Mouse (Mus musculus): Measurements from ENCODE around the gene Gse1. TPM values are rescaled to one million over a fixed set of nuclear protein-coding genes. Genes with fewer than 3 reads are reported as not detected.
A peak's percentile ranks its signal among the peaks of the same experiment; 100 is the strongest.

The Gse1 gene
- total RNA-seq, 1 experiment from 2014 or later = 16.6 TPM

DNA sequence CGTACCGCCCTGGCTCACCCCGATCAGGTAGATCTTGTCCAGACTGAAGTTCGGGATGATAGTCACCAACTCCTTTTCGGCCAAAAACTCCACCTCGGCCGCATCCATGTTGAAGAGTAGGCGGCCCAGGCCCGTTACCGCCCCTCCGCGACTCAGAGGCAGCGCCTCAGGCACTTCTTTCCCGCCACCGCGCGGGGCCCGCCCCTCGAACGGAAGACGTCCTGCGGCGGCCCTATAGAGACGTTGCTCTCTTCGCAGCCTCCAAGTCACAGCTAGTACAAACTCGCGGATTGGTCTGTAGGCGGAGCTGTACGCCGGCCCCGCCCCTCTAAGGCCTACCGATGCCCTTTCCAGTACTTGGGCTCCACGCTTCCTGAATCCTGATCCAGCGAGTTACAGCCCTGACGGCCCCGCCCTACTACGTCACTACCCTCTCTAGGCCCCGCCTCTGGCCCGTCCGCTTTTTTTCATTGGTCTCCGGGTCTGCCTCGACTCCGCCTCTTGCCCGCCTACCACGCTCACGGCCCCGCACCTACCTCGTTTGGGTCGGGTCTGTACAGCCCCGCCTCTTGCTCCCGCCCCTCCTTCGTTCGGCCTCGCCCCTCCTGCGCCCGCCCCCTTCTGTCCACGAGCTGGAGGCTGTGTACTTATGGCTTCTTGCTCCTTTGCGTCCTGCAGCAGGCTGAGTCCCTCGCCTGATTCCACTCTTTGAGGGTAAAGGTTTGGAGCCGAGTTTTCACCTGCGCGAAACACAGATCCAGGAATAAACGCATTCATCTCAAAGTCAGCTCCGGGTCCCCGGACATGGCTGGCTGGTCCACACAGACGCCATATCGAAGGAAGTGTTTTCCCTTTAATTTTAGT, 360.9 kb downstream of the Gse1 start, which contains the start of gene Gins2:
Gins2 (minus strand) TSS at position 397 of the 864 bp plus-strand sequence.
- peak; percentile 97 to 98 for ATAC-seq (replicated peaks in 1 of 2; ENCODE audit: insufficient read depth in 1 of 2, low FRiP score in 2 of 2, low TSS enrichment in 1 of 2, low read depth in 1 of 2, poor library complexity in 2 of 2, severe bottlenecking in 2 of 2)

GRCm38 (mm10) chr8:120589921-120590320, 361.7 kb downstream of the Gse1 start:
- ATAC-seq (replicated peaks in 1 of 2; ENCODE audit: insufficient read depth in 1 of 2, low FRiP score in 2 of 2, low TSS enrichment in 1 of 2, low read depth in 1 of 2, poor library complexity in 2 of 2, severe bottlenecking in 2 of 2) = no peak

DNA sequence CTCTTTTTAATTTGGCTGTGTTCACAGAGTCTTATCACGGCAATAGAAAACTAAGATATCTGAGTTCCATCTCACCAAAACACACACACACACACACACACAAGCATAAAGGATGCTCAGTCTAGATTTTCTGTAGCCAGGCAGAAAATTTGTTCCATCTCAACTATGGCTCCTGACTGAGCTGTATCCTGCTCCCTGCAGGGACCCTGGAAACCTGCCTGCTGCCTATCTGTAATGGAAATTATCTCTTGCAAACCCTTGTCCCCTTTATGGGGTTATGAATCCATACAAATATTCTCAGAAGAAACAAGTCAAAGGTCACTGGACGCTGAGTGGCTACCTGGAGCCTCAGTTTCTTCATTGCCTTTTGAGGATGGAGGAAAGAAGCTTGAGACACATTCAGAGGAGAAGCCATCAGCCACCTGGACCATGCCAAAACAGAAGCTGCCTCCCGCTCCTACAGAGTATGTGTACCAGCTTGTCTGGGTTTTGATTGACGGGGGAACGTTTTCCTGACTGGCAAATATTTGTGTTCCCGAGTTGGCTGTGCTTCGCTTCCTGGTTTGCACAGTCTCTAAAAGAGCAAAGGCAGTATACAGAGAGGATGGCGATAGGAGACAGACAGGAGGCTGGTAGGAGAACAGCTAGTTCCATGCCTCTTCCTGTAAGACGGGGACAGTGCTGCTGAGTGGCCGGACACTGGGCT, 363.5 kb downstream of the Gse1 start:
- ATAC-seq (replicated peaks in 1 of 2; ENCODE audit: insufficient read depth in 1 of 2, low FRiP score in 2 of 2, low TSS enrichment in 1 of 2, low read depth in 1 of 2, poor library complexity in 2 of 2, severe bottlenecking in 2 of 2) = no peak

- ATAC-seq (replicated peaks in 1 of 2; ENCODE audit: insufficient read depth in 1 of 2, low FRiP score in 2 of 2, low TSS enrichment in 1 of 2, low read depth in 1 of 2, poor library complexity in 2 of 2, severe bottlenecking in 2 of 2) = no peak
These were observed 366.3 kb downstream of the Gse1 start for GRCm38 (mm10) chr8:120594571-120594970.

GRCm38 (mm10) chr8:120595963-120596362, 367.7 kb downstream of the Gse1 start:
- peak; percentile 72 to 78 for ATAC-seq (replicated peaks in 1 of 2; ENCODE audit: insufficient read depth in 1 of 2, low FRiP score in 2 of 2, low TSS enrichment in 1 of 2, low read depth in 1 of 2, poor library complexity in 2 of 2, severe bottlenecking in 2 of 2)

DNA sequence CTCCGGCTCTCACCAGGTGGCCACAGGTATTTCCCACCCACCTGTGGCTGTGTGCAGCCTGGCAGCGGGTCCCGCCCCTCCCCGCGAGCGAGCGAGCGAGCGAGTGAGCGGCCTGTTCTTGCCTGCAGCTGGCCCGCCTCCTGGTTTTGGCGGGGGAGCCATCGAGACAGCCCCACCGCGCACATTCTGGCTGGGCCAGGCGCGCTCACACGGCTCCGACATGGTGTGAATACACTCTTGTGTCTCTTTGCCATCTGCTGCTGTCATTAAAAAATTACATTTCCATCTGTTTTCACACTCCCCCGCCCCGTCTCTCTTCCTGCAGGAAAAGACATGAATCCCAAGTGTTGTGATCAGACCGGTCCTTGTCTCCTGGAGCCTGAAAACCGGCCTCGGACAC, 370.3 kb downstream of the Gse1 start:
- no peak for ATAC-seq (replicated peaks in 1 of 2; ENCODE audit: insufficient read depth in 1 of 2, low FRiP score in 2 of 2, low TSS enrichment in 1 of 2, low read depth in 1 of 2, poor library complexity in 2 of 2, severe bottlenecking in 2 of 2)

DNA sequence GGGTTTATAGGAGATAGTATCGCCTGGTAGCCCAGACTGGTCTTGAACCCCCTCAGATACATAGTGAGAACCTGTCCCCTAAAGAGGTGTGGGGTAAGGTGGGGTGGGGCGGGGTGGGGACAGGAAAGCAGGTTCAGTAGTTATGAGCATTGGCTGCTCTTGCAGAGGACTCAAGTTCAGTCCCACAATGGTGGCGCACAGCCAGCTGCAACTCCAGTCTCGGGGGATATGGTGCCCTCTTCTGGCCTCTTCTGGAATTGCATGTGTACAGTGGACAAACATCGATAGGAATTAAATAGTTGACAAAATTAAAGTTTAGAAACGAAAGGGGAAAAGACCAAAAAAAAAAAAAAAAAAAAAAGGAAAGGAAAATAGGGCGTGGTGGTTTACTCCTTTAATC, 371.2 kb downstream of the Gse1 start:
- peak; percentile 53 to 54; a peak in 1 of 4 replicates for ATAC-seq (replicated peaks in 1 of 2; ENCODE audit: insufficient read depth in 1 of 2, low FRiP score in 2 of 2, low TSS enrichment in 1 of 2, low read depth in 1 of 2, poor library complexity in 2 of 2, severe bottlenecking in 2 of 2)

DNA sequence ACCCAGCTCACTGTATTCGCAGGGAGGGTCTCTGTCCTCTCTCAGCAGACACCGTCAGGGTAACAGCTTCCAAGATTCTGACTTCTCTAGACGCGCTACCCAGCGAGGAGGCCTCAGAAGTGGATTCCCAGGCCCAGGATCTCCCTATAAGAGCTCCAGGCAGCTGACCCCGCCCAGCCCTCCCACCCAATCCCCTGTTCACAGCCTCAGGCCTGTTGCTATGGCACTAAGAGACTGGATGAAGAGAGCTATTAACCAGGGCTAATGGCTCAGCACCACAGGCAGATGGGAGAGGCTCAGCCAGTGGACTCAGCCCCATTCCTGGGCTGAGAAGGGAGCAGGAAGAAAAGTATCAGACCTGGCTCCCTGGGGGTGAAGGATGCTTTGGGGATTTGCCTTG, 374.4 kb downstream of the Gse1 start:
- no peak for ATAC-seq (replicated peaks in 1 of 2; ENCODE audit: insufficient read depth in 1 of 2, low FRiP score in 2 of 2, low TSS enrichment in 1 of 2, low read depth in 1 of 2, poor library complexity in 2 of 2, severe bottlenecking in 2 of 2)

GRCm38 (mm10) chr8:120607460-120607859, 379.2 kb downstream of the Gse1 start:
- peak in 1 of 2 experiments; percentile 25; a peak in 2 of 4 replicates for ATAC-seq (replicated peaks in 1 of 2; ENCODE audit: insufficient read depth in 1 of 2, low FRiP score in 2 of 2, low TSS enrichment in 1 of 2, low read depth in 1 of 2, poor library complexity in 2 of 2, severe bottlenecking in 2 of 2)

DNA sequence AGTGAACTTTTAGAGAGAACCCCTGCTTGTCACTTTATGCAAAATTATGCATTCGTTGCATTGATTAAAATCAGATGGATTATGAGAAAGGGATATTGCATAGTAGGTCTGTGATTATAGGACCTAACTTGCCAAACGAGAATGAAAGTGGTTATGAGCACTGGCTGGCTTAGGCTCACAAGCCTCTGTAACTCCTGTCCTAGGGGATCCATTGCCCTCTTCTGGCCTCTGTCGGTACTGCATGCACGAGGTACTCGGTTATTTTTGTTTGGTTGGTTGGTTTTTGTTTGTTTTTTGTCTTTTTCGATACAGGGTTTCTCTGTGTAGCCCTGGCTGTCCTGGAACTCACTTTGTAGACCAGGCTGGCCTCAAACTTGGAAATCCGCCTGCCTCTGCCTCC, 379.6 kb downstream of the Gse1 start:
- peak; percentile 75 to 77; a peak in 3 of 4 replicates for ATAC-seq (replicated peaks in 1 of 2; ENCODE audit: insufficient read depth in 1 of 2, low FRiP score in 2 of 2, low TSS enrichment in 1 of 2, low read depth in 1 of 2, poor library complexity in 2 of 2, severe bottlenecking in 2 of 2)

- ATAC-seq (replicated peaks in 1 of 2; ENCODE audit: insufficient read depth in 1 of 2, low FRiP score in 2 of 2, low TSS enrichment in 1 of 2, low read depth in 1 of 2, poor library complexity in 2 of 2, severe bottlenecking in 2 of 2) = no peak
These were observed 382.6 kb downstream of the Gse1 start for GRCm38 (mm10) chr8:120610824-120611223.

DNA sequence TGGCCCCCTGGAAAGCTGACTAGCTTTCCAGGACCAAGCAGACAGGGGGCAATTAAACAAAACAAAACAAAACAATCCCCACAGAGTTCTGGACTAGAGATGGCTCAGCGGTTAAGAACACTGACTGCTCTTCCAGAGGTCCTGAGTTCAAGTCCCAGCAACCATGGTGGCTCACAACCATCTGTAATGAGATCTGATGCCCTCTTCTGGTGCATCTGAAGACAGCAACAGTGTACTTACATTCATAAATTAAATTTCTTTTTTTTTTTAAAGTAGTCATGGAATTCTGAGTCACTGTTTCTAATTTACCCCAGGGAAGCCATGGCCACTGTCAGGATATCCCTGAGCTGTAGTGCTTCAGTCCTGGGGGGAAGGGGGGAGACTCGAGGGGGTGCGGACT, 386.2 kb downstream of the Gse1 start:
- no peak for ATAC-seq (replicated peaks in 1 of 2; ENCODE audit: insufficient read depth in 1 of 2, low FRiP score in 2 of 2, low TSS enrichment in 1 of 2, low read depth in 1 of 2, poor library complexity in 2 of 2, severe bottlenecking in 2 of 2)

GRCm38 (mm10) chr8:120616663-120617626, 388.7 kb downstream of the Gse1 start:
- no peak for ATAC-seq (replicated peaks in 1 of 2; ENCODE audit: insufficient read depth in 1 of 2, low FRiP score in 2 of 2, low TSS enrichment in 1 of 2, low read depth in 1 of 2, poor library complexity in 2 of 2, severe bottlenecking in 2 of 2)

DNA sequence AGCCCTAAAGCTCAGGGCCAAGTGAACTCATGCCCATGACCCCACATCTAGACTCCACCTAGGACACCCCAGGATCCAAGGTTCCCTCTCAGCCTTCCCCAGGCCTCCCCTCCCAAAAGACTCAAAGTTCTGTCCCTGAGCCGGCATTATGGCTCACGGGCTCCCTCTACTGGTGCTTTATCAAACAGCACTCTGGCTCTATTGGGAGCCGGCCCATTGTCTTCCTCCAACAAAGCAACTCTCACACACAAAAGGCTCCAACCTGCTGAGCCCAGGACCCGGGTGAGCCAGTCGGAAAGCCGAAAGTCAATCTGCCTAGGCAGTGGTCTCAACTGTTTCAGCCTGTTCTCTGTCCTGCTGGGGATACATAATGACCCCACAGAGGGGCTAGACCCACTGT, 389.9 kb downstream of the Gse1 start:
- ATAC-seq (replicated peaks in 1 of 2; ENCODE audit: insufficient read depth in 1 of 2, low FRiP score in 2 of 2, low TSS enrichment in 1 of 2, low read depth in 1 of 2, poor library complexity in 2 of 2, severe bottlenecking in 2 of 2) = peak; percentile 74 to 75

DNA sequence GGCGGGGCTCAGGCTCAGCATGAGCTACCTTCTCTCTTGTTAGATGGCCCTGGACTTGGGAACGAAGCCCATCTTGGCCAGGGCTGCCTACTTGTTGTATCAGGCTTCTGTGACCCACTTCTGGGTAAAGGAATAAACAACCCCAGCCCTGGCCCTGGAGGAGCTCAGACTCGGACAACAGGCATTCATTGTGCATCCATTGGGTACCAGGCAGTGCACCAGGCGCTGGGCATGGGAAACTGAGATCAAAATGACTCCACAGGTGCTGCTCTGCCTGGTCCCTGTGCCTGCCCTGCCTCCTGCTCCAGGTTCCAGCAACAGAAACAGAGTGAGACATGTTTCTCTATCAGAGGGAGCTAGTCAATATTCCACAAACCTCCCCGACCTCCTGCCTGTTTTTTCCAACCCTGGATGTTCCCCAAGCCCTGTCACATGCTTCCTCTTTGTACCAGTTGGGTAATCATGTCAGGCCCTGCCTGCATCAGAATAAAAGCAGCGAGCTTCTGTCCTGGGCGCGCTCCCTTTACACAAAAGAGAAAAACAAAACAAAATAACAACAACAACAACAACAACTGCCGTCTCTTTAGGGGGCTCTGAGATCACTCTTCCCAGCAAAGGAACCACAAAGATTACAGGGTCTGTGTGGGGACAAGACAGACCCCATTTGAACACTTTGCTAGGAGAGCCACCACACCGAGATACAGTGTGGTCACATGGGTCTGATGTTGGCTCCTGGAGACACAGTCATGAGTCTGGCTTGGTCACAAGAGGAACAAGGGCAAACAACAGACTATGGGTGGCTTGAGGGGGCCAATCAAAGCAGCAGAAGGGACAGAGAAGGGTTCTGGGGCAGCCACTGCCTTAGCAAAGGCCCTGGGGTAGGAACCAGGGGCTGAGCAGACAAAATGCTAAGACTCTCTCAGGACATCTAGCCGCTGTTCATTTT, 391.3 kb downstream of the Gse1 start:
- ATAC-seq (replicated peaks in 1 of 2; ENCODE audit: insufficient read depth in 1 of 2, low FRiP score in 2 of 2, low TSS enrichment in 1 of 2, low read depth in 1 of 2, poor library complexity in 2 of 2, severe bottlenecking in 2 of 2) = no peak

GRCm38 (mm10) chr8:120620441-120620840, 392.2 kb downstream of the Gse1 start:
- no peak for ATAC-seq (replicated peaks in 1 of 2; ENCODE audit: insufficient read depth in 1 of 2, low FRiP score in 2 of 2, low TSS enrichment in 1 of 2, low read depth in 1 of 2, poor library complexity in 2 of 2, severe bottlenecking in 2 of 2)

All from hematopoietic stem cell, adult 5-6 weeks (primary cell).